Comparison of ENCODE assay signal across 8 mouse cellular contexts in the genomic region with DNA sequence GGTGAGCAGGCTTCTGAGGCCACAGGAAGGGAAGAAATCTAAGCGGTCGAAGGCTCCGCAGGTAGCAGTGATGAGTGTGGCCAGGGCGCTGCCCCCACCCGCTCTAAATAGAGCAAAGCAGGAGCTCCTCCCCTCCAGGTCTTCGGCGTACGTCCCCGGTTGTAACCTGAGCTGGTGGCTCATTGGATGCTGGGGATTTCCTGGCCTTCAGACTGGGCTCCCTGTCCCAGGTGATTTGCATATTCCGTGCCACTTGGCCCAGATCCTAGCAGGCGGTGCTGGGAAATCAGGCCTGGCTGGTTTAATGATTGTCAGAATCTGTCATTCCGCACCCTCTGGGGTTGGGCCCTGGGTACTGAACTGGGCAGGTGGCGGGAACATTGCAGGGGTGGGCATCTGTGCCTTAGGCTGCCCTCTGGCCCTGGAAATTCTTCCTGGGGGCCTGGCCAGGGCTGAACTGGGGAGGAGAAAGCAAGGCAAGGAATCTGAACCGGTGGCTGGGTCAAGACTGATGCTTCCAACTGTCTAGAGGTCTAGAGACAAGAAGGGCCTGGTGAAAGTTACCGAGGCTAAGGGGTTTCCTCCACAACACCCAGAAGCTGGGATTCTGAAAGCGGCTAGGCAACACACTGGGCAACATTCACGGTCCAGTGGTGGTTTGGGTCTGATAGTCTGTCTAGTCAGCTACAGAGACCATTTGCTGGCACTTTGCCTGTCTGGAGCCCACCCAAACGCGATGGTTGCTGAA. TPM values are rescaled to one million over a fixed set of nuclear protein-coding genes. Genes with fewer than 3 reads are reported as not detected.
DNase-seq lines count a peak whose midpoint lies in the region; ATAC-seq and TF ChIP-seq lines count a peak whose summit lies in the region.

A gene (minus strand): TSS at position 189 of the 748 bp plus-strand sequence.

- H3K9me3 ChIP-seq in forebrain, postnatal 0 days (ENCODE audit: low read length): no peaks in the 10 kb centered on the region
- no peaks in the 10 kb centered on the region for H3K9me3 ChIP-seq in kidney, embryonic 14.5 days (ENCODE audit: control insufficient read depth, low read length)
- no peaks in the 10 kb centered on the region for H3K9me3 ChIP-seq in lung, postnatal 0 days (ENCODE audit: low read length)
- H3K9me3 ChIP-seq in stomach, embryonic 15.5 days: no peaks in the 10 kb centered on the region

- 0 out of 2 replicates have a peak within 1 kb of the TSS, but pooled peaks have one; percentile 17 for H3K27ac ChIP-seq in forebrain, postnatal 0 days (ENCODE audit: low read depth, low read length)
- peak within 1 kb of the TSS; percentile 88 for H3K27ac ChIP-seq in kidney, embryonic 14.5 days (ENCODE audit: low read depth, low read length)
- peak within 1 kb of the TSS; percentile 95 for H3K27ac ChIP-seq in lung, postnatal 0 days (ENCODE audit: low read length)
- H3K27ac ChIP-seq in stomach, embryonic 15.5 days: peak within 1 kb of the TSS; percentile 96

- DNase-seq in MN1 (ENCODE audit: low spot score): peak; percentile 81
- DNase-seq in forebrain, postnatal 0 days: no peak
- DNase-seq in lung, postnatal 0 days (ENCODE audit: low spot score): peak; percentile 95
- DNase-seq in thymus, postnatal 25 days: no peak
- no peak for DNase-seq in right cerebral cortex, postnatal 25 days

- H3K9ac ChIP-seq in forebrain, postnatal 0 days: 0 out of 2 replicates have a peak within 1 kb of the TSS, but pooled peaks have one; percentile 14
- H3K9ac ChIP-seq in kidney, embryonic 14.5 days (ENCODE audit: low read depth, low read length): peak within 1 kb of the TSS; percentile 46; the same call in 1 of the 2 replicates
- H3K9ac ChIP-seq in lung, postnatal 0 days (replicated peaks; ENCODE audit: low read depth): peak within 1 kb of the TSS; percentile 36; the same call in 1 of the 2 replicates
- H3K9ac ChIP-seq in stomach, embryonic 15.5 days: peak within 1 kb of the TSS; percentile 37

- H3K4me1 ChIP-seq in forebrain, postnatal 0 days (ENCODE audit: insufficient read depth): peaks cover 9% of the 10 kb centered on the region; the same call in 1 of the 2 replicates
- peaks cover 5% of the 10 kb centered on the region; the same call in 1 of the 2 replicates for H3K4me1 ChIP-seq in kidney, embryonic 14.5 days (ENCODE audit: control insufficient read depth, insufficient read depth, low read length)
- H3K4me1 ChIP-seq in lung, postnatal 0 days (ENCODE audit: insufficient read depth, low read depth, low read length): no peaks in the 10 kb centered on the region
- peaks cover 9% of the 10 kb centered on the region for H3K4me1 ChIP-seq in stomach, embryonic 15.5 days

- peak within 1 kb of the TSS; percentile 44 for H3K4me2 ChIP-seq in forebrain, postnatal 0 days (ENCODE audit: low read depth)
- H3K4me2 ChIP-seq in kidney, embryonic 14.5 days (replicated peaks; ENCODE audit: low read depth, low read length): peak within 1 kb of the TSS; percentile 50
- peak within 1 kb of the TSS; percentile 63 for H3K4me2 ChIP-seq in lung, postnatal 0 days (replicated peaks; ENCODE audit: low read depth, low read length)
- peak within 1 kb of the TSS; percentile 76 for H3K4me2 ChIP-seq in stomach, embryonic 15.5 days

- no peaks in the 10 kb centered on the region for H3K27me3 ChIP-seq in forebrain, postnatal 0 days (ENCODE audit: insufficient read depth, low read length)
- no peaks in the 10 kb centered on the region for H3K27me3 ChIP-seq in kidney, embryonic 14.5 days (ENCODE audit: control insufficient read depth, insufficient read depth, low read length)
- H3K27me3 ChIP-seq in lung, postnatal 0 days (replicated peaks; ENCODE audit: insufficient read depth, low read length): no peaks in the 10 kb centered on the region
- no peaks in the 10 kb centered on the region for H3K27me3 ChIP-seq in stomach, embryonic 15.5 days (replicated peaks)

- no peak for TF ChIP-seq EP300 in lung, postnatal 0 days (IDR thresholded peaks at IDR 0.05)

- H3K36me3 ChIP-seq in forebrain, postnatal 0 days (ENCODE audit: insufficient read depth): peaks cover 16% of the 10 kb centered on the region
- H3K36me3 ChIP-seq in kidney, embryonic 14.5 days (ENCODE audit: control insufficient read depth, insufficient read depth, low read length): peaks cover 10% of the 10 kb centered on the region; the same call in 1 of the 2 replicates
- H3K36me3 ChIP-seq in lung, postnatal 0 days (ENCODE audit: insufficient read depth, low read length): peaks cover 1% of the 10 kb centered on the region; the same call in 1 of the 2 replicates
- peaks cover under 1% of the 10 kb centered on the region; the same call in 1 of the 2 replicates for H3K36me3 ChIP-seq in stomach, embryonic 15.5 days

- H3K4me3 ChIP-seq in forebrain, postnatal 0 days (ENCODE audit: low read depth, low read length): peak within 1 kb of the TSS; percentile 22
- peak within 1 kb of the TSS; percentile 34 for H3K4me3 ChIP-seq in kidney, embryonic 14.5 days (ENCODE audit: low read length)
- peak within 1 kb of the TSS; percentile 28 for H3K4me3 ChIP-seq in lung, postnatal 0 days (ENCODE audit: low read depth, low read length)
- H3K4me3 ChIP-seq in stomach, embryonic 15.5 days (replicated peaks): peak within 1 kb of the TSS; percentile 43

- no peak for TF ChIP-seq CTCF in forebrain, postnatal 0 days (IDR thresholded peaks at IDR 0.05; ENCODE audit: low read depth)
- TF ChIP-seq CTCF in lung, postnatal 0 days (IDR thresholded peaks at IDR 0.05): peak; percentile 21

- 11% methylated on average over 19 of the region's 19 CpGs for WGBS in forebrain, postnatal 0 days
- WGBS in kidney, embryonic 14.5 days: 5% methylated on average over 19 of the region's 19 CpGs
- WGBS in lung, postnatal 0 days: 18% methylated on average over 19 of the region's 19 CpGs
- WGBS in stomach, embryonic 15.5 days: 14% methylated on average over 19 of the region's 19 CpGs

- ATAC-seq in cerebellum, adult (ENCODE audit: insufficient number of reproducible peaks, low FRiP score, low TSS enrichment): peak; percentile 69
- ATAC-seq in forebrain, postnatal 0 days: peak; percentile 27
- ATAC-seq in kidney, embryonic 14.5 days (ENCODE audit: low FRiP score, low TSS enrichment): peak; percentile 90
- ATAC-seq in lung, postnatal 0 days: peak; percentile 89
- peak; percentile 89 for ATAC-seq in stomach, embryonic 15.5 days (ENCODE audit: insufficient read depth, low FRiP score, low read depth)

RNA-seq across cellular contexts. Expression of the gene that starts here (rescaled TPM):
- total RNA-seq in forebrain, postnatal 0 days (2014; rRNA removed): 0.08 TPM in 1 of 2 replicates, not detected in the other
- 0.21 and 0.31 TPM in 2 replicates for polyA plus RNA-seq in forebrain, postnatal 0 days (2015; fragmentation: Nextera tagmentation; extraction: Ambion mirVana)
- polyA plus RNA-seq in kidney, embryonic 14.5 days (2014; fragmentation: Nextera tagmentation; extraction: Ambion mirVana): 22.4 and 26.8 TPM in 2 replicates
- polyA plus RNA-seq in lung, postnatal 0 days (2015; fragmentation: Nextera tagmentation; extraction: Ambion mirVana): 31.9 and 45.5 TPM in 2 replicates
- 131 and 134 TPM in 2 replicates for polyA plus RNA-seq in stomach, embryonic 15.5 days (2015; fragmentation: Nextera tagmentation; extraction: Ambion mirVana)

Comparison
In these comparisons a context has a peak if more than half of its experiments do, and no peak if none do; other contexts are left out.
1. RNA of the gene that starts here (polyA plus RNA-seq): 131 to 134 TPM in stomach, embryonic 15.5 days, 31.9 to 45.5 TPM in lung, postnatal 0 days and 22.4 to 26.8 TPM in kidney, embryonic 14.5 days; 0.21 to 0.31 TPM in forebrain, postnatal 0 days; every median in the first group is over 10 times any median in the second.
2. Peak in ATAC-seq, H3K4me3 ChIP-seq, H3K27ac ChIP-seq, H3K9ac ChIP-seq and H3K4me2 ChIP-seq in forebrain, postnatal 0 days; RNA of the gene not detected or under 1 TPM.
3. DNase-seq: peak in MN1 (single experiment) and lung, postnatal 0 days (single experiment); none in forebrain, postnatal 0 days (single experiment), thymus, postnatal 25 days (single experiment) and right cerebral cortex, postnatal 25 days (single experiment).
4. ATAC-seq: peak in every context shown above with its lines; median percentile 90 in kidney, embryonic 14.5 days; 89 in lung, postnatal 0 days; 89 in stomach, embryonic 15.5 days; 69 in cerebellum, adult; 27 in forebrain, postnatal 0 days.
5. H3K27ac ChIP-seq: peak in every context shown above with its lines; median percentile 96 in stomach, embryonic 15.5 days; 95 in lung, postnatal 0 days; 88 in kidney, embryonic 14.5 days; 17 in forebrain, postnatal 0 days.
6. Peak in every context shown above with its lines, with median percentiles within 50 percentile points of each other: H3K4me2 ChIP-seq, H3K4me3 ChIP-seq and H3K9ac ChIP-seq.